Mouse (Mus musculus) lung, adult 18-20 months (tissue): ENCODE measurements around the gene Adgrd1.
"Not testable (repeated sequence)": the region's sequence is repeated elsewhere in the genome, so short reads cannot be mapped to it uniquely, and the experiment has no call there.

ENCODE experiments used
- DNase-seq, 2 experiments: peaks; one replicate each; pipeline ENCODE4 v3.0.0; 2022; ENCODE audit warnings: mixed read lengths in 2 of 2

Adgrd1 gene

DNA sequence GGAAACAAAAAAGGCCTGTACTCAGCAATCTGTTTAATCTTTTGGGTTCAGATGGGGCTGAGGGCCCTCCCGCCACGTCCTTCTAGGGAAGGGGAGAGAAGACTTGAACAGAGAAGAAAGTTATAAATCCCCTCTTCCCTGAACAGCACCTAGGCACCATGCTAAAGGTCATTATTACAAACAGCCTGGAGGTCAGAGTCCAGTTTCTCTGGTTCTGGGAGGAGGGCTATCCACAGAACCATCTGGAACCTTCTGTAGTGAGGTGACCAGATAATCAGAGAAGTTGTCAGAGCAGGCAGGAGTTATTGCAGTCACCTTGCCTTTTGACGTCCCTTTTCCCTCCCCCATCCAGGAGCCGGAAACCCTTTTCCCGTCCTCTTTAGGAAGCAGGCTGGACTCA is 2.3 kb upstream of the Adgrd1 start:
- DNase-seq = no peak

- DNase-seq = no peak
These were observed 7.5 kb downstream of the Adgrd1 start for GRCm38 (mm10) chr5:129104043-129104442.

DNA sequence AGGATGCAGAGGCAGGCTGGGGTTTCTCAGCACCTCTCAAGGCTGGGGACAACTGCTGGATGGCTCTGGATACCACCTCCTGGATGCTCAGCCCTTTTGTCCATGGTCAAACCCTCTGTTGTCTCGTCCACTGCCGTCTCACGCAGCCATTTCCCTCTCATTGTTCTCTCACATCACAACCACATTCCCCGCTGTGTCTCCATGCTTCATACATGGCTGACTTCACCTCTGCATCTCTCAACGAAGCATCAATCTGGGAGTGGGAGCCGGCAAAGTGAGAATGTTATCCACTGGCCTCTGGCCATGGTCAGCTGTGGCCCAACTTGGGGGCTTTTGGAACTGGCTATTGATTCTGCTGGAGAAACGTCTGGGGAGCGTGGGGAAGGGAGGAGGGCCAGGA is 15.2 kb downstream of the Adgrd1 start:
- DNase-seq = no peak

DNA sequence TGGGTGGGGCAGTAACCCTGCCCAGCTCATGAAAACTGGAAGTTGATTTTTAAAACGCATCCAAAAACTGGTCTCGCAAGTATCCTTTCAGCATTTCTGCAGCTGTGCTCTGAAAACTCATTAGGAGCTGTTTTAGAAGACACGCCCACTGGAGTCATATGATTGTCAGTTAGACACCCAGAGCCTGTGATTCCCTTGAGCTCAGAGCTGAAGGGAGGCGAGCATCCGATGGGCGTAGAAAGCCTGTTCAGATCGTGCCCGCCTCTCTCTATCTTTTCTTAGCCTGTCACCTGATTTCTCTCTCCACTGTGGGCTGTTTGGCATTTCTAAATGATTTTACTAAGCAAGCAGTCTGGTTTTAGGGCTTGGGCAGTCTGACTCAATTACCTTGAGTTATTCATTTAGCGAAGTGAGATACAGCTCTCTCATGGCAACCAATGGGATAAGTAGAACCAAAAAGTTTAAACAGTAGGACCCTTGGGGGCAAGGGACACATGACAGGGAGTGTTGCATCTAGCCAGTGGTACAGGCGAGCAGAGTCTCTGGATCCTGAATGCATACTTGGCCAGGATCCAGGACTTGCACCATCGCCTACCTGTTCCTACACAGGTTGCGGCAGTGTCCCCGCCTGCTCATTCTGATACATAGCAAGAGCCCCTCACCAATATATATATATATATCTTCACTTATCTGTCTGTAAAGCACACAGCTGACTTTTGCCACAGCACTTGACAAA is 17.4 kb downstream of the Adgrd1 start:
- peak in 1 of 2 experiments; percentile 9 for DNase-seq

DNA sequence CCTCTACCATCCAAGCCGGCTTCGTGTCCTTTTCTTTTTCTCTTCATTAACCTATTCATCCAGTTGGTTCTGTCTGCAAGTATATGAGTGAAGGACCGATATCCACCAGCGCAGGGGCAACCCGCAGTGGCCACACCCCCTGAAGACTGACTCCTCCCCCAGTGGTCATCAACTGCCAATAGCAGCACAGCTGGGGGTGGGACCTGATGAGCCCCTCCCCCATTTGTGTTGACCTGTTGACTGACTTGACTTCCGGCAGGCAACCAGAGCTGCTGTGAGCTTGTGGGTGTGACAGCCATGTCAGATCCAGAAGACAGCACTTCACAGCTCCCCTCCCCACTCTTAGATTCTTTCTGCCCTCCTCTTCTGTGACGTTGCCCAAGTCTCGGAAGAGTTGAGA is 19.7 kb downstream of the Adgrd1 start:
- DNase-seq = no peak

DNA sequence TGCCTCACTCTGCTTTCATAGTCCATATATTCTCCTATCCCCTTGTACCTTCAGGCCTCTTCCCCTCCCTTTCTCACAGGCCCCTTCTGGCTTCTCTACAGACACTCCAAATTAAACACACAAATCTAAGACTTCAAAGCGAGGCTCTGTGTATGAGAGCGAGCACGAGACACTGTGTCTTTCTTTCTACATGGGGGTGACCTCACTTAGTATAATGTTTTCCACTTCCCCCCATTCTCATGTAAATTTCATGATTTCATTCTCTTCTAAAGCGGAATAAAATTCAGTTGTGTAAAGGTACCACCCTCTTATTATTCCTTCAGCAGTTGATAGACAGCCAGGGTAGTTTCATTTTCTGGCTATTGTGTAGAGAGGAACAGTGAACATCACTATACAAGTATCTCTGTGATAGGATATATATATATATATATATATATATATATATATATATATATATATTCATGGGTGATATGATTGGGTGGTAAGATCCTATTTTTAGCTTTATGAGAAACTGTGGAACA is 21.1 kb downstream of the Adgrd1 start:
- no peak for DNase-seq

GRCm38 (mm10) chr5:129118523-129118922 is 22.0 kb downstream of the Adgrd1 start:
- DNase-seq = no peak

DNA sequence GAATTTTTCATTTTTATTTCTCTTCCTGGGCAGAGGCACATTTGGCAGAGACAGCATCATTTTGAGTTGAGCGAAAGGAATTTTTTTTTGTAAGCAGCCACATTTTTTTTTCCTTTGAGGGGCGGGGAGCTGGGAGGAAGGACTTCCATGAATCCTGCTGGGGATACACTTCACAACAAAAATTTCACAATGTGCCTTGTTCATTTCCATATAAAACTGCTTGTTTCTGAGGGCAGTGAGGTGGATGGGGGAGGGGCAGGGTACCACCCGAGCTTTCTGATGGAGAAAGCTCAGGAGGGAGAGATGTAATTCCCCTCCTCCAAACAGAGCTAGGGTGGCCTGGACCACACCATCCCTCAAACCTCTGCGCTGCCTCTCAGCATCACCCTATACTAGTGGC is 22.6 kb downstream of the Adgrd1 start:
- peak in 1 of 2 experiments; percentile 10 for DNase-seq

- no peak for DNase-seq
These were observed 25.2 kb downstream of the Adgrd1 start for GRCm38 (mm10) chr5:129121654-129122285.

DNA sequence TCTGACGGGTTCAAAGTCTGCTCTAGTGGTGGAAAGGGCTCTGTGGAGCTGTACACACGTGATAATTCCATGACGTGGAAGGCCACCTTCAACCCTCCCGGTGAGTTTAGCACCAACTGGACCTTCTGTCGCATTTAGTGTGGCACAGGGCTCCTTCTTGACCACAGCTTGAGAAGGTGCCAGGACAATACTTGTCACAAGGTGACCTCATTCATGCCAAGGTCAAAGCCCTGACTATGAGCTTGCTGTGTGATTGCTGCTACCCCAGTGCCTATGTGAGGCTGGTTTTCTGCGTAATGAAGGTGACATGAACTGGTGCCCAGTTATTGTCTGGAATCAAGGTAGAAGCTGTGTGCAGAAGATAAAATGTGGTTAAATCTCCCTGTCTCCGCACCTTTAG is 25.9 kb downstream of the Adgrd1 start:
- no peak for DNase-seq

GRCm38 (mm10) chr5:129124070-129124828 is 27.7 kb downstream of the Adgrd1 start:
- DNase-seq = peak in 1 of 2 experiments; percentile 18

DNA sequence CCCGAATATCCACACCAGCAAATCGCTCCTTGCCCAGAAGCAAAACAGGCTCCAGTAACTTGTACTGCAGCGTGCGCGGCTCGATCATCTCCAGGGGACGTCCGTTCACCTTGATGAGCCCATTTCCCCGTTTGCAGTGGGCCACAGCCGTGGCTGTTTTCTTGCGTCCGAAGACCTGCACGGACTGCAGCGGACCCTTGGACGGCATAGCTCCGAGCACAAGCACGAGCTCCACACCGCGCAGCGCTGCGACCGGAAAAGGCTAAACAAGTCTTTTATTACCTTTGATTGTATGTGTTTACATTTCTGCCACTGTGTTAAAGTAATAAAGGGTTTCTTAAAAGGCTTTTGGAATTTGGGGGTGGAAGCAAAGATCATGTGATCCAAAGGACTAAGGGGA is 31.8 kb downstream of the Adgrd1 start:
- DNase-seq = not testable (repeated sequence)

- no peak for DNase-seq
These were observed 33.8 kb downstream of the Adgrd1 start for GRCm38 (mm10) chr5:129130301-129130700.

- DNase-seq = no peak
These were observed 40.9 kb downstream of the Adgrd1 start for GRCm38 (mm10) chr5:129137405-129137804.

DNA sequence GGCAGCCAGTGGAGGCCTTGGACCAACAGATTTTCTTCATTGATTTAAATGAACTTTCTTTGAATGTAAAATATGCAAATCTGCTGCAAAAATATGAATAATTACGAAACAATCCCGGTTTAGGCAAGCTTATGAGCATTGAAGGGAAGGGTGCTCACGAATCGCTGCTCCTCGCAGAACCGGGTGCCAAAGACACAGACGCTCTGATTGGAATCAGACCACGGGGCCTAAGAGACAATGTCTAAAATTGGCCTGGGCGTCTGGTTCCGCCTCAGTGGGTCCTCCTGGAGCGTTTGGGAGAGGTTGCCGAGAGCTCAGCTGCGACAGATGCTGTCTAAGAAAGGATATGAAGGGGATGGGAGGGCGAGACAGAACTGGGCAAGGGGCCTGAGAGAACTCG is 42.0 kb downstream of the Adgrd1 start:
- DNase-seq = no peak

GRCm38 (mm10) chr5:129142801-129143200 is 46.3 kb downstream of the Adgrd1 start:
- no peak for DNase-seq

DNA sequence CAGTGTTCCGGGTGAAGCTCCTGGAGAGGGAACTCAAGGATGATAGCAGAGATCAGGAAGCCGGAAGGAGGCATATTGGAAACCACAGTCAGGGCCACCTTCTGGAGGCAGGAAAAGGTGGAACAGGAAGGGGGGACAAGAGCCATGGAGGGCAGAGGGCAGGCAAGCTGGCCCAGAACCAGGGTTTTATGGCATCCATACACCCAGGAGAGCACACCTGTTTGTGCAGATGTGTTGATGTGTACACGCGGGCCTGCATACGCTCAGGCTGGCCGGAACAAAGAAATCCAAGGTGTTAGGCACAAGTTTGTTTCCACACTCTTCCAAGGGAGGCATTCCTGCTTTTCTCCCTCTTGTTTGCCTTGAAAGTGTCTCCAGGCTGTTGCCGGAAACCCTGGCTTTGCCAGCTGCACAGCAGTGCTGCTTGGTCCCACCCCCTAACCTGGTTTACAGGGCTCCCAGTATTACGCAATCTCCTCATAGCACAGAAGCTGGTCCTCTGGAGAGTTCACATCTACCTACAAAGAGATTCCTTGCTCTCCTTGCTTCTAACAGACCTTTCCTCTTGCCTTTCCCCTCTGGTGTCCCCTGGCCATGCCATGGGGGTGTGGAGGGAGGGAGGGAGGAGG is 48.9 kb downstream of the Adgrd1 start:
- DNase-seq = peak; percentile 51 to 64

- no peak for DNase-seq
These were observed 50.5 kb downstream of the Adgrd1 start for GRCm38 (mm10) chr5:129146892-129147509.

GRCm38 (mm10) chr5:129148485-129148884 is 51.9 kb downstream of the Adgrd1 start:
- no peak for DNase-seq

DNA sequence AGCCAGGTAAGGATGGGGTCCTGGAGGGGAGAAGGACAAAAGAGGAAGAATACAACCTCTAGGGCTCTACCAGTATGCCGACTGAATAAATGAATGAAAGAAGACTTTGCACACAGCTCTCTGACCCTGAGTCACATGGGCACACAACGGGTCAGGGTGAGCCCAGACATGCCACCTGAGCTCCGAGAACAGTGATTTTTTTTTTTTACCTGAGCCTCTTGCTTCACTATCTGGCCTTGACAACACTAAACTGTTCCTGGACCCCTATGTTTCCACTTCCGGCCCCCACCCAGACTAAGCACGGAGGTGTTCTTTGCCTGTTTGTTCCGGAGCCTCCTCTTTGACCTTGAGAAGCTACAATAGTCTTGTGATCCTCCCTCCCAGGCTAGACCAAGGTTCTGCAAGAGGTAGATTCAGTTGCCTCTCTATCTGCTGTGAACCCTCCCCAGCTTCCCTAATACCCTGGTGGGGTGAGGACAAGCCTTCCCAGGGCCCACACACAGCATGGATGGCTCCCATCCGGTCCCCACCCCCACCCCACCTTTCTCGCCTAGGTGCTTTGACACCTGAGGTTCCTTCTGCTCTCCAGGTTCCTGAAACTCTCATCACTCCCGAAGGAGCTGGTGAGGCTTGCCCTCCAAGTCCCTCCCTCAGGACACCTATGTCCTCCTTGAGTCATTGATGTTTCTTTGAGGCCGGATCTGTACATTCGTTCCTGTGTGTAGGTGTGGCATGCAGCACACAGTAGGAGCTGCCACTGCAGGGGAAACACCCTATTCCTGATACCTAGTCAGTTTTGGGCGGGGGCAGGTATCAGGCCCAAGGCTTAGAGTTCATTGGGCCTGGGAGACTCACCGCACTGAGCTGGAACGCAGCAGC is 58.7 kb downstream of the Adgrd1 start:
- no peak for DNase-seq

DNA sequence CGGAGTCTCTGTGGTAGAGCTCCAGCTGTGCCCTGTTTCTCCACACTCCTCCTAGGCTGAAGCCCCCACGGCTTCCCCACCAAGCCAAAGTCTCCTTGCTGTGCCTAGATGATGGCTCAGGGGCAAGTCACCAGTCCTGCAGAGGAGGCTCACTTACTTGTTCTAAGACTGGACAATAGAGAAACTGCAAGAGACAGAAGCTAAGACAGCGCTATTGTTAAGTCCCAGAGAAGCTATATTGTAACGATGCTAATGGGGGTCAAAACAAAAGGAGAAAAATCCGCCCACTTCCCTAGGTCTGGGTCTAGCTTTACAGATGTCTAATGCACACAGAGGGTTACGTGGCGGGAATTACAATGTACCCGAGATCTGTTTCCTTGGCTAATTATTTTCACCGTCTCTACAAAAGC is 59.4 kb downstream of the Adgrd1 start:
- no peak for DNase-seq
